Mouse (Mus musculus) layer of hippocampus, adult 2 months (tissue): Measurements from ENCODE around the gene Ebf3. TPM values are rescaled to one million over a fixed set of nuclear protein-coding genes. Genes with fewer than 3 reads are reported as not detected.

Experiments used
- DNase-seq, 2 experiments: peaks; one replicate each; pipeline ENCODE4 v3.0.0; 2022; ENCODE audit warnings: low spot score in 2 of 2
- H3K27ac ChIP-seq: fragments of 200-600 bp; 2 replicates; pipeline ENCODE4 v1.8.1; 2022
- H3K4me3 ChIP-seq: fragments of 200-600 bp; 2 replicates; pipeline ENCODE4 v1.8.1; 2022; ENCODE audit warnings: mild to moderate bottlenecking
- CTCF ChIP-seq: fragments of 200-600 bp; conservative IDR thresholded peaks from 2 replicates; pipeline ENCODE4 v1.8.1; 2022; ENCODE audit warnings: antibody characterized with exemption, mild to moderate bottlenecking, moderate library complexity
- total RNA-seq, 2 experiments: library from RNA; stranded (reverse); gene quantifications; 2 replicates each; pipeline ENCODE4 v1.2.3; 2021

Ebf3 gene
- total RNA-seq, 2 experiments from 2014 or later = 0.66 to 1.3 TPM

DNA sequence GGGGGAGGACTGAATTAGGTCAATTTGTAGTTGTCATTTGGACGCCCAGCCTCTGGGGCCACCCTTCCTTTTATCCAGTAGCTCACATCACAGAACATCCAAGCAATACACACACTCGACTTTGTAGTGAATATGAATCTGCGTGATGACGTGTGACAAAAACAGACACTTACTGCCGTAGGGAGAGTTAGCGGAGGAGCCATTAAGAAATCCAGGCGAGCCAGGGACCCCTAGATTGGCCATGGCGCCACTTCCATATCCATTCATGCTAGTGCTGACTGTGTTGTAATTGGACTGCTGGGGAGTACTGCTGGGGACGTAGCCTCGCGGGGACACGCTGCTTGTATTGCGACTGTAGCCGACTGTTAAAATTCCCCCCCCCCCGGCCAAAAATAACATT is 115.3 kb downstream of the Ebf3 start:
- no peak for DNase-seq
- no peak overlapping the region for H3K27ac ChIP-seq
- no peak for TF ChIP-seq CTCF
- H3K4me3 ChIP-seq = no peak overlapping the region

DNA sequence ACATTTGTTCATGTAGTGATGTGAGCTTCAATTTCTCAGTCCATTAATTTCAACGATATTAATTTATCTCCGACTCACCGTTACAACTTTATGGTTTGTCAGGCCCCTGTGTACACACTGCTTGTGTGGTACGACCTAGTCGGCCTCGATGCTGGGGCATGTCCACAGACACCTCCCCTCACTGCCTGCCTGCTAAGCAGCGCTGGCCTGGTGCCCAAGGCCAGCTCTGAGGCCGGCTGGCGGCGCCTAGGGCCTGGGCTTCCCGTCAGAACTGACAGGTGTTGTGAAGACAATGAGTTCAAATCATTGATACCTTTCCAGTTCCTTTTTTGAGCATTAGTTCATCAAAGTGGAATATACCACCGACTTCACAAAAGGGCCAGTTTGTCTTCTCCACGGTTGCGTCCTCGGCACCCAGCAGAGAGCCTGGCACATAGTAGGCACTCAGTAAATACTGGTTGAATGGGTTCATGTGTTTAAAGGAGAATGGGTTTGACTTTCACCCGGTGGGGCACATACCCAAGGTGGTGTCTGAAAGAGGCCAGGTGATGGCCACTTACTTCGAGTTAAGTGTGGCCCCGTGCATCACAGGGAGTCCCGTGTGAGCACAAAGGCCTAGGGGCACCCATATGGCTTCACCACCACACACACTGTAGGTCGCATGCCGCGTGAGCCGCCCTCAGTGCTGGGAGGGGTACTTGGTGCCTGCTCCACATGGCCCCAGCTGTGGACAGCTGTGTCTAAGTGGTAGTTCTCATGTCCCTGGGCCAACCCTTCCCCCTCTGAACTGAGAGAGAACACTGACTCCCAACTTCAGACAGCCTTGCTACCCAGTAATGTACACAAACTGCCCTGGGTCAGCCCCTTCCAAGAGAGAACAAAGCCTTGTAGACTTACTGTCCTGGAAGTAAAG is 116.9 kb downstream of the Ebf3 start:
- DNase-seq = no peak

GRCm38 (mm10) chr7:137196536-137196935 is 117.7 kb downstream of the Ebf3 start:
- no peak overlapping the region for H3K27ac ChIP-seq
- DNase-seq = no peak
- TF ChIP-seq CTCF = no peak

More for the DNA sequence above, 116.9 kb downstream of the Ebf3 start:
- no peak for TF ChIP-seq CTCF
- no peak overlapping the region for H3K4me3 ChIP-seq
- no peak overlapping the region for H3K27ac ChIP-seq

GRCm38 (mm10) chr7:137192776-137193278 is 121.4 kb downstream of the Ebf3 start:
- no peak for DNase-seq
- H3K27ac ChIP-seq = no peak overlapping the region
- TF ChIP-seq CTCF = no peak
- H3K4me3 ChIP-seq = no peak overlapping the region

More at GRCm38 (mm10) chr7:137196536-137196935, 117.7 kb downstream of the Ebf3 start:
- H3K4me3 ChIP-seq = no peak overlapping the region

DNA sequence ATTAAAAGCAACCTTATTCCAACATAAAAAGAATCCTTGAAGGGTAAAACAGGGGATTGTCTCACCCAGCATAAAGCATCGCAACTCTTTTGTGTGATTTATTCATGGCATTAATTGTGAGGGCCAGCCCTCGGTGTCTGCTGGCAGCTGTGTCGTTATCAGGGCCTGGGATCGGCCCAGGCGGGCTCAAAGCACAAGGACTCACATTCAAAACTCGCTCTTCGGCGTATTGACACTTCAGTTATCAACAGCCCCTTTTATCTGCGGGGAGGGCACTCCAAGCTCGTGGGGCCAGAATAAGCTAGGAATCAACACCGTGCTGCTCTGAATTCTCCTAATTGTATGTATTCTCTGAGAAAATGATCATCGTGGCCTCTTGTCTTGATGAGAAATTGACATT is 122.4 kb downstream of the Ebf3 start:
- DNase-seq = no peak
- H3K4me3 ChIP-seq = no peak overlapping the region
- TF ChIP-seq CTCF = no peak
- no peak overlapping the region for H3K27ac ChIP-seq

DNA sequence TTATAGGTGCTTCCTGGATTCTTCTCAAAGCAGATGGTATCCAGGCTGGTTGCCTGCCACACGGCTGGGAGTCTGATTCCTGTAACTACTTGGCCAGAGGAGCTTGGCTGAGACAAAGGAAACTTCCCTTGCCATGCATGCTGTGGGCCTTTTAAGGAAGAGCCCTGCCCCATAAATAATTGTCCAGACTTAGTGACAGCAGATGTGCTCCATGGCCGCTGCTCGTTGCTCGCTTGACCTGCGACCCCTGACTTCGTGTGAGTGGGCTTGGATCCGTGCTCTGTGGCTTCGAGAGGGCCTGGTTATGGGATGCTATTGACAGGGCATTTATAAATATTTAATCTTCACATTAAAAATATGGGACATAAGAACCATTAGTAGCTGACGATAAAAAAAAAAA is 142.0 kb downstream of the Ebf3 start:
- TF ChIP-seq CTCF = no peak
- H3K4me3 ChIP-seq = no peak overlapping the region

DNA sequence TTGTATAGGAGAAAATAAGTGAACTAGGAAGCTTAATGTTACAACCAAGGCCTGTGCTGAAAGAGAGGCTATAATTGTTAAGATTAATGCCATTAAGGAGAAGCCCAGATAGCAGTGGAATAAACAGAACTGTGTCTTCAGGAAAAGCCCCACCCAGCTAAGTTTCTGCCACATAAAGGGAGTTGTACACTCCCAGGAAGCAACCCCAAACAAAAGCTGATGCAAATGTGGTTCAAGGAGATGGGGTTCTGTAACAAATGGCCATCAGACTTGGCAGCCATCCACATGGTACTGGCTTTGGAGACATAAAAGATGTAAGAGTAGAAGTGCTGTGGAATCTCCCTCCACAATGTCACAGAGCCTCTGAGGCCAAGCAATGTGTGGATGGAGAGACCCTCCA is 155.2 kb downstream of the Ebf3 start:
- H3K4me3 ChIP-seq = no peak overlapping the region
- no peak for DNase-seq
- H3K27ac ChIP-seq = no peak overlapping the region
- no peak for TF ChIP-seq CTCF

More for the DNA sequence above, 142.0 kb downstream of the Ebf3 start:
- DNase-seq = no peak
- H3K27ac ChIP-seq = no peak overlapping the region

DNA sequence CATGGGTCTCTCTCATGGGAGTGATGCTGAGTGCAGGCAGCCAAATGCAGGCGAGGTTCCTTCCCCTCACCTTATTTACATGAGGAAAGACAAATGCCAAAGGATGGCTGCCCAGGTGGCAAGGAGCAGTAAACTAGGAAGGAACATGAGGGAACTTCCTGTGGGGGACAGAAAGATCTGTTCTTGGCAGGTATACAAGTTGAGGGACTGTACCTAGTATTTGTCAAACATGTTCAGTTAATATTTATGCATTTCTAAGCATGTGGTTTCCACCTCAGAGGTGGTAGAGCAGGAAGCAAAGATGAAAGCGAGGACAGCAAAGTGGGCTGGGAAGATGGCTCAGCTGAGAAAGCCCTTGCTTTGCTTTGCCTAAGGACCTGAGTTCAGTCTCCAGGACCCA is 159.6 kb downstream of the Ebf3 start:
- Histone ChIP-seq H3K4me3 (no peak overlapping the region), H3K27ac (no peak overlapping the region)
- no peak for DNase-seq
- TF ChIP-seq CTCF = no peak

DNA sequence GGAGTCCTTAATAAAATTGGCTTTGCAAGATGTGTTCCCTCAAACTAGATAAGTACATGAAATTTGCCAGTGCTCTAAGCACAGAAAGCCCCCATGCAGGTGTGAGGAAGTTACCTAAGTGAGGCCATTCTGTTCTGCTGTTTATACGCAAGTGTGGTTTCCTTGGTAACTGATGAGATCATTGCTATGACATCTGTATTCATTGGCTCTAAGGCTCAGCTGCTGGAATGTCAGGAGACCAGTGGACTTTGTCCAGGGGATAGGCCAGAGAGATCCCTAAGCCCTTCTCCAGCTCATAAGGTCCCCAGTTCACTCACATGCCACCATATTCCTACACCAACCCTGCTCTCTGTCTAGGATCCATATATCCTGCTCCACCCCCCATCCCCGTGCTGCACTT is 162.4 kb downstream of the Ebf3 start:
- DNase-seq = no peak
- Histone ChIP-seq H3K4me3 (no peak overlapping the region), H3K27ac (no peak overlapping the region)
- no peak for TF ChIP-seq CTCF

- DNase-seq = peak in 1 of 2 experiments; percentile 16
- no peak overlapping the region for H3K4me3 ChIP-seq
- TF ChIP-seq CTCF = no peak
Observed at GRCm38 (mm10) chr7:137147101-137147500, 167.1 kb downstream of the Ebf3 start.

More at GRCm38 (mm10) chr7:137147101-137147500, 167.1 kb downstream of the Ebf3 start:
- H3K27ac ChIP-seq = no peak overlapping the region

Other genes starting within 250 kb of the Ebf3 start
- 1 to 10 TPM; 3.6 to 5.5 TPM for gene 9430038I01Rik, start 96.3 kb upstream of the Ebf3 start, total RNA-seq
- gene Glrx3, start 123.2 kb upstream of the Ebf3 start, total RNA-seq = 10 to 100 TPM; 92.3 to 98.7 TPM